Mouse (Mus musculus): ENCODE measurements around the gene Wdfy2. TPM values are rescaled to one million over a fixed set of nuclear protein-coding genes. Genes with fewer than 3 reads are reported as not detected.

Wdfy2 gene
- total and polyA plus RNA-seq, 3 experiments = 2.7 to 4.1 TPM; not detected in 1

- H3K4me3 ChIP-seq (ENCODE audit: control insufficient read depth in 1 of 2, insufficient read depth in 1 of 2, low read depth in 2 of 2, low read length in 2 of 2) = no peak overlapping the region
- no peak overlapping the region for H3K9ac ChIP-seq (ENCODE audit: control insufficient read depth, low read depth, low read length, poor library complexity, severe bottlenecking)
- TF ChIP-seq NELFE (IDR thresholded peaks at IDR 0.05; ENCODE audit: low read depth, low read length) (no peak), KAT2A (conservative IDR thresholded peaks at IDR 0.05; ENCODE audit: low read depth, low read length) (no peak), CHD2 (IDR thresholded peaks at IDR 0.05; ENCODE audit: low read length) (no peak), ETS1 (IDR thresholded peaks at IDR 0.05; ENCODE audit: low read depth, low read length) (no peak), POLR2AphosphoS2 (IDR thresholded peaks at IDR 0.05; ENCODE audit: low read length) (no peak), EP300 (IDR thresholded peaks at IDR 0.05; ENCODE audit: low read depth in 1 of 2, low read length in 2 of 2) (no peak), GABPA (IDR thresholded peaks at IDR 0.05; ENCODE audit: low read depth, low read length) (no peak), MAFK (IDR thresholded peaks at IDR 0.05; ENCODE audit: borderline replicate concordance, low read depth, low read length) (no peak), CHD1 (IDR thresholded peaks at IDR 0.05; ENCODE audit: low read depth, low read length) (no peak), MYC (IDR thresholded peaks at IDR 0.05; ENCODE audit: low read depth, low read length) (no peak), MYB (IDR thresholded peaks at IDR 0.05; ENCODE audit: low read depth, low read length) (no peak), UBTF (IDR thresholded peaks at IDR 0.05; ENCODE audit: borderline replicate concordance, insufficient read depth, low read depth, low read length) (no peak)
- no peaks in the 10 kb centered on the region for H3K4me1 ChIP-seq (ENCODE audit: control insufficient read depth in 1 of 2, insufficient read depth in 2 of 2, low read length in 2 of 2)
- no peak for DNase-seq (ENCODE audit: low read depth, low spot score)
- H3K79me2 ChIP-seq (ENCODE audit: control insufficient read depth, insufficient read depth, low read length, poor library complexity) = no peaks in the 10 kb centered on the region
- H3K27ac ChIP-seq (ENCODE audit: control insufficient read depth, low read depth, low read length) = no peak overlapping the region
- H3K27me3 ChIP-seq (ENCODE audit: control insufficient read depth in 1 of 2, insufficient read depth in 2 of 2, low read length in 2 of 2) = no peaks in the 10 kb centered on the region; a peak in 1 of 4 replicates
- no peaks in the 10 kb centered on the region for H3K36me3 ChIP-seq (ENCODE audit: control insufficient read depth in 1 of 2, insufficient read depth in 2 of 2, low read length in 2 of 2)
- H3K9me3 ChIP-seq (replicated peaks; ENCODE audit: insufficient read depth, low read length) = no peaks in the 10 kb centered on the region
Measured at GRCm38 (mm10) chr14:63002588-63002987, 165.1 kb downstream of the Wdfy2 start.

Other genes starting within 250 kb of the Wdfy2 start
- not detected in 2 replicates for gene Serpine3, start 174.0 kb upstream of the Wdfy2 start, total RNA-seq (2012; rRNA removed)
- not detected for gene Serpine3, start 174.0 kb upstream of the Wdfy2 start, polyA plus RNA-seq (2012; ENCODE audit: insufficient read depth in 1 of 2, insufficient read length in 2 of 2, low read depth in 1 of 2, low replicate concordance in 2 of 2, missing spikeins in 1 of 2)
- gene Ints6, start 76.5 kb upstream of the Wdfy2 start, total RNA-seq (2012; rRNA removed) = 29.1 and 31.0 TPM in 2 replicates
- 100 to 1,000 TPM in 1 of 2 experiments, 10 to 100 TPM in 1; 27.4 to 150 TPM for gene Ints6, start 76.5 kb upstream of the Wdfy2 start, polyA plus RNA-seq (2012; ENCODE audit: insufficient read depth in 1 of 2, insufficient read length in 2 of 2, low read depth in 1 of 2, low replicate concordance in 2 of 2, missing spikeins in 1 of 2)
- gene Defb48, start 146.8 kb downstream of the Wdfy2 start, total RNA-seq (2012; rRNA removed) = not detected in 2 replicates
- not detected for gene Defb48, start 146.8 kb downstream of the Wdfy2 start, polyA plus RNA-seq (2012; ENCODE audit: insufficient read depth in 1 of 2, insufficient read length in 2 of 2, low read depth in 1 of 2, low replicate concordance in 2 of 2, missing spikeins in 1 of 2)
- gene Defb47, start 160.4 kb downstream of the Wdfy2 start, total RNA-seq (2012; rRNA removed) = not detected in 2 replicates
- not detected for gene Defb47, start 160.4 kb downstream of the Wdfy2 start, polyA plus RNA-seq (2012; ENCODE audit: insufficient read depth in 1 of 2, insufficient read length in 2 of 2, low read depth in 1 of 2, low replicate concordance in 2 of 2, missing spikeins in 1 of 2)
- gene Defb43, start 174.1 kb downstream of the Wdfy2 start, total RNA-seq (2012; rRNA removed) = not detected in 2 replicates
- gene Defb43, start 174.1 kb downstream of the Wdfy2 start, polyA plus RNA-seq (2012; ENCODE audit: insufficient read depth in 1 of 2, insufficient read length in 2 of 2, low read depth in 1 of 2, low replicate concordance in 2 of 2, missing spikeins in 1 of 2) = not detected
- not detected in 2 replicates for gene Defb42, start 209.3 kb downstream of the Wdfy2 start, total RNA-seq (2012; rRNA removed)
- gene Defb42, start 209.3 kb downstream of the Wdfy2 start, polyA plus RNA-seq (2012; ENCODE audit: insufficient read depth in 1 of 2, insufficient read length in 2 of 2, low read depth in 1 of 2, low replicate concordance in 2 of 2, missing spikeins in 1 of 2) = not detected
- gene Defb30, start 212.3 kb downstream of the Wdfy2 start, total RNA-seq (2012; rRNA removed) = not detected in 2 replicates
- not detected for gene Defb30, start 212.3 kb downstream of the Wdfy2 start, polyA plus RNA-seq (2012; ENCODE audit: insufficient read depth in 1 of 2, insufficient read length in 2 of 2, low read depth in 1 of 2, low replicate concordance in 2 of 2, missing spikeins in 1 of 2)

Measured in MEL (cell line).